9 mouse cellular contexts compared by ENCODE assay signal in the genomic region with DNA sequence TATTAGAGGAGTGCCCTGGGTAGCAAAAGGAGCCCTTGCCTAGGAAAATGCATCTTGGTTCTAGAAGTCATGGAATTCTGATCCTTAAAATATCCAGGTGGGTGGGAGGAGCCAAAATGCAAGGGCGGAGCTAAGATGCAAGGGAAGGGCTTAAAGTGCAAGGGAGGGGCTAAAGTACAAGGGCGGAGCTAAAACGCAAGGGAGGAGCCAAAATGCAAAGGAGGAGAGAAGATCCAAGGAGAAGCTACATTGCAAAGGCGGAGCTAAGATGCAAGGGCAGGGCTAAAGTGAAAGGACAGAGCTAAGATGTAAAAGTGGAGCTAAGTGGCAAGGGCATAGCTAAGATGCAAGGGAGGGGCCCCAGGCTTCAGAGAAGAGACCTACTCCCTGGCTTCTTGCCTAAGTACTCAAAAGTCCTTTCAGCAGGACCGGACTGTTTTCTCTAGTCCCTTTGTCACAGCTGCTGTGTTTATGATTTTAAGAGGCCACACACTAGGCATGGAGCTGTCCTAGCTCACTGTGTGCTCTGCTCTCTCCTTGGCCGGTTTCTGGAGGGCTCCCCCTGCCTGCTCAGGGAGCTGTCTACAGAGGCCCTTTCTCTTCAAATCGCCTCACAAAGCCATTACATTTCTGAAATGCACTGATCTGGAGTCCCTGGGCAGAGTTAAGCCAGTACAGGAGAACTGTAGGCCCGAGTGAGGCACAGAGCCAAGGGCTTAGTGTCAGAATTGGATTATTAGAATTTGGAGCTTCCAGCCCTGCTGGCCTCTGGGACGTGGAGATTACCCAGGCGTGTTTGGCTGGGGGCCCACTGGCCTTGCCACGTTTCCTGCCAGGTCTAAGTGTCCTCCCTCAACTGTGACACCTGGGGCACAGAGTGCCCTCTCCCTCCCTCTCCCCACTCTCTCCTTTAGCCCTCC. TPM values are rescaled to one million over a fixed set of nuclear protein-coding genes. Genes with fewer than 3 reads are reported as not detected.
DNase-seq lines count a peak whose midpoint lies in the region; ATAC-seq and TF ChIP-seq lines count a peak whose summit lies in the region.
"Had no signal": no experiment of that assay in that cellular context is flagged by ENCODE, and none has a peak within 500 bp of the region (broad histone marks: within the 10 kb centered on the region; RNA-seq: fewer than 3 reads in every experiment).

No protein-coding gene starts in this region.

- H3K4me3 ChIP-seq in lung, embryonic 15.5 days, result no peak overlapping the region
- H3K4me3 ChIP-seq in hindbrain, postnatal 0 days (ENCODE audit: low read length), result no peak overlapping the region
- H3K4me3 ChIP-seq in liver, embryonic 13.5 days (replicated peaks), result no peak overlapping the region
- H3K4me3 ChIP-seq: midbrain, embryonic 12.5 days had no signal

- WGBS in lung, embryonic 15.5 days, result 29% methylated on average over 11 of the region's 11 CpGs
- 41% methylated on average over 11 of the region's 11 CpGs for WGBS in hindbrain, postnatal 0 days
- WGBS in liver, embryonic 13.5 days (ENCODE audit: insufficient replicate concordance), result 57% methylated on average over 11 of the region's 11 CpGs

- peak; percentile 19; the same call in 1 of the 2 replicates for ATAC-seq in lung, embryonic 15.5 days (ENCODE audit: borderline replicate concordance, extremely low read depth, low FRiP score, low TSS enrichment)
- peak; percentile 50; the same call in 1 of the 2 replicates for ATAC-seq in hindbrain, postnatal 0 days
- no peak for ATAC-seq in liver, embryonic 13.5 days (ENCODE audit: low read depth)

- TF ChIP-seq CTCF in hindbrain, postnatal 0 days (IDR thresholded peaks at IDR 0.05; ENCODE audit: low read depth), result peak; percentile 29

- H3K9ac ChIP-seq in lung, embryonic 15.5 days, result no peak overlapping the region
- no peak overlapping the region for H3K9ac ChIP-seq in hindbrain, postnatal 0 days (replicated peaks; ENCODE audit: low read length)
- no peak overlapping the region for H3K9ac ChIP-seq in liver, embryonic 13.5 days
- H3K9ac ChIP-seq: midbrain, embryonic 12.5 days had no signal

- peak overlapping the region; percentile 68 for H3K27ac ChIP-seq in lung, embryonic 15.5 days
- peak overlapping the region; percentile 32 for H3K27ac ChIP-seq in hindbrain, postnatal 0 days
- peak overlapping the region; percentile 25; the same call in 1 of the 2 replicates for H3K27ac ChIP-seq in liver, embryonic 13.5 days
- H3K27ac ChIP-seq: midbrain, embryonic 12.5 days had no signal

- H3K4me2 ChIP-seq in lung, embryonic 15.5 days, result no peak overlapping the region
- H3K4me2 ChIP-seq in hindbrain, postnatal 0 days (ENCODE audit: low read depth, low read length), result no peak overlapping the region
- no peak overlapping the region for H3K4me2 ChIP-seq in liver, embryonic 13.5 days
- H3K4me2 ChIP-seq: midbrain, embryonic 12.5 days had no signal

- H3K9me3 ChIP-seq in lung, embryonic 15.5 days, result no peaks in the 10 kb centered on the region
- H3K9me3 ChIP-seq in hindbrain, postnatal 0 days (ENCODE audit: low read length), result no peaks in the 10 kb centered on the region
- H3K9me3 ChIP-seq in liver, embryonic 13.5 days (replicated peaks), result 0 out of 2 replicates have a peak, but pooled peaks cover 3% of the 10 kb centered on the region
- H3K9me3 ChIP-seq: midbrain, embryonic 12.5 days had no signal

- no peaks in the 10 kb centered on the region for H3K27me3 ChIP-seq in lung, embryonic 15.5 days
- H3K27me3 ChIP-seq in hindbrain, postnatal 0 days (ENCODE audit: insufficient read depth, low read length), result no peaks in the 10 kb centered on the region
- H3K27me3 ChIP-seq in liver, embryonic 13.5 days, result no peaks in the 10 kb centered on the region
- H3K27me3 ChIP-seq: midbrain, embryonic 12.5 days had no signal

- H3K4me1 ChIP-seq in lung, embryonic 15.5 days, result peaks cover 41% of the 10 kb centered on the region
- 0 out of 2 replicates have a peak, but pooled peaks cover 3% of the 10 kb centered on the region for H3K4me1 ChIP-seq in hindbrain, postnatal 0 days (ENCODE audit: insufficient read depth, low read length)
- peaks cover 43% of the 10 kb centered on the region for H3K4me1 ChIP-seq in liver, embryonic 13.5 days (replicated peaks)

- no peaks in the 10 kb centered on the region for H3K36me3 ChIP-seq in lung, embryonic 15.5 days
- no peaks in the 10 kb centered on the region for H3K36me3 ChIP-seq in hindbrain, postnatal 0 days (ENCODE audit: insufficient read depth, low read length)
- no peaks in the 10 kb centered on the region for H3K36me3 ChIP-seq in liver, embryonic 13.5 days
- H3K36me3 ChIP-seq: midbrain, embryonic 12.5 days had no signal

- DNase-seq in lung, postnatal 4 days, result no peak
- DNase-seq in ZHBTc4 (ENCODE audit: low read depth, low spot score), result peak; percentile 97
- DNase-seq in hindbrain, postnatal 0 days (ENCODE audit: low spot score), result peak; percentile 68
- no peak for DNase-seq in liver, embryonic 13.5 days
- no peak for DNase-seq in urinary bladder, postnatal 4 days (ENCODE audit: low spot score in 2 of 2)
- DNase-seq in urinary bladder, adult 2 months (ENCODE audit: low spot score), result no peak
- DNase-seq in gastrocnemius, postnatal 25 days, result no peak

RNA-seq across cellular contexts. Expression of a gene that starts 8.2 kb away (rescaled TPM):
- 75.4 and 77.0 TPM in 2 replicates for polyA plus RNA-seq in lung, embryonic 15.5 days (2015; fragmentation: Nextera tagmentation; extraction: Ambion mirVana)
- 65.5 and 80.9 TPM in 2 replicates for total RNA-seq in hindbrain, postnatal 0 days (2014; rRNA removed)
- 15.5 and 20.6 TPM in 2 replicates for polyA plus RNA-seq in hindbrain, postnatal 0 days (2015; fragmentation: Nextera tagmentation; extraction: Ambion mirVana)
- polyA plus RNA-seq in liver, embryonic 13.5 days (2015; fragmentation: Nextera tagmentation; extraction: Ambion mirVana), result 23.0 and 26.0 TPM in 2 replicates
- polyA plus RNA-seq in urinary bladder, adult 2 months (2012; rRNA removed), result 82.1 and 95.2 TPM in 2 replicates
- total RNA-seq in gastrocnemius, postnatal 25 days (2021), result 100 to 1,000 TPM; 156 to 196 TPM

RNA-seq across cellular contexts. Expression of a gene that starts 28.0 kb away (rescaled TPM):
- polyA plus RNA-seq in lung, embryonic 15.5 days (2015; fragmentation: Nextera tagmentation; extraction: Ambion mirVana), result 1.4 and 2.1 TPM in 2 replicates
- total RNA-seq in hindbrain, postnatal 0 days (2014; rRNA removed), result 21.4 and 34.6 TPM in 2 replicates
- polyA plus RNA-seq in hindbrain, postnatal 0 days (2015; fragmentation: Nextera tagmentation; extraction: Ambion mirVana), result 20.9 and 23.6 TPM in 2 replicates
- not detected in 2 replicates for polyA plus RNA-seq in liver, embryonic 13.5 days (2015; fragmentation: Nextera tagmentation; extraction: Ambion mirVana)
- polyA plus RNA-seq in urinary bladder, adult 2 months (2012; rRNA removed), result 3.6 and 3.9 TPM in 2 replicates
- 1 to 10 TPM; 1.6 TPM for total RNA-seq in gastrocnemius, postnatal 25 days (2021)

RNA-seq across cellular contexts. Expression of a gene that starts 31.4 kb away (rescaled TPM):
- polyA plus RNA-seq in lung, embryonic 15.5 days (2015; fragmentation: Nextera tagmentation; extraction: Ambion mirVana), result 39.9 and 41.0 TPM in 2 replicates
- 27.0 and 32.1 TPM in 2 replicates for total RNA-seq in hindbrain, postnatal 0 days (2014; rRNA removed)
- polyA plus RNA-seq in hindbrain, postnatal 0 days (2015; fragmentation: Nextera tagmentation; extraction: Ambion mirVana), result 22.5 and 23.4 TPM in 2 replicates
- polyA plus RNA-seq in liver, embryonic 13.5 days (2015; fragmentation: Nextera tagmentation; extraction: Ambion mirVana), result 8.7 and 10.4 TPM in 2 replicates
- polyA plus RNA-seq in urinary bladder, adult 2 months (2012; rRNA removed), result 24.0 and 27.4 TPM in 2 replicates
- 10 to 100 TPM; 10.2 to 12.9 TPM for total RNA-seq in gastrocnemius, postnatal 25 days (2021)

RNA-seq across cellular contexts. Expression of a gene that starts 47.0 kb away (rescaled TPM):
- 76.3 and 76.4 TPM in 2 replicates for polyA plus RNA-seq in lung, embryonic 15.5 days (2015; fragmentation: Nextera tagmentation; extraction: Ambion mirVana)
- 30.3 and 32.5 TPM in 2 replicates for total RNA-seq in hindbrain, postnatal 0 days (2014; rRNA removed)
- 22.1 and 25.3 TPM in 2 replicates for polyA plus RNA-seq in hindbrain, postnatal 0 days (2015; fragmentation: Nextera tagmentation; extraction: Ambion mirVana)
- polyA plus RNA-seq in liver, embryonic 13.5 days (2015; fragmentation: Nextera tagmentation; extraction: Ambion mirVana), result 40.9 and 41.5 TPM in 2 replicates
- 54.0 and 60.2 TPM in 2 replicates for polyA plus RNA-seq in urinary bladder, adult 2 months (2012; rRNA removed)
- 10 to 100 TPM; 65.8 TPM for total RNA-seq in gastrocnemius, postnatal 25 days (2021)

Comparison
In these comparisons a context has a peak if more than half of its experiments do, and no peak if none do; other contexts are left out.
1. DNase-seq: peak in ZHBTc4 (single experiment) and hindbrain, postnatal 0 days (single experiment); none in lung, postnatal 4 days (0 of 2), liver, embryonic 13.5 days (single experiment), urinary bladder, postnatal 4 days (0 of 2), urinary bladder, adult 2 months (single experiment) and gastrocnemius, postnatal 25 days (single experiment).
2. Peak in every context shown above with its lines, with median percentiles within 50 percentile points of each other: H3K27ac ChIP-seq.